Mouse (Mus musculus): ENCODE measurements around the gene Zc3h12c. TPM values are rescaled to one million over a fixed set of nuclear protein-coding genes. Genes with fewer than 3 reads are reported as not detected.
A peak's percentile ranks its signal among the peaks of the same experiment; 100 is the strongest.

Gene Zc3h12c
- polyA plus RNA-seq, 1 experiment from 2014 or later = 4.4 TPM

DNA sequence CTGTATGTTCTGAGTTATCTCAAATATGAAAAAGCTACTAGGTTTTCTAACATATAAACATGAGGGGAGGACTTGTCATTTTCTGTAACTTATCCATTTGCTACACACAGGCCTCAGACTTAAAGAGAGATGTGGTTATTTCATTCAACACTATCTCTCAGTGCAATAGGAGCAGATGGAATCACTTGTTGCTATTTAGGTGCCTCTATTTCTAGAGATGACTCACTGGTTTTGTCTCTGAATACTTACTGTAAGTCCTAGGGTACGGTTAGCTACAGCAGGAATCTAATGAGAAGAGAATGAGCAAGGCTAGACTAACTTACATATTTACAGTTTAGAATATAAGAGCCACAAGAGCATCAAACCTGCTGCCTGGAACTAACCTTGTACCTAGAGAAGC, 9.8 kb downstream of the Zc3h12c start:
- H3K27me3 ChIP-seq (replicated peaks; ENCODE audit: control insufficient read depth, insufficient read depth, low read length) = no peaks in the 10 kb centered on the region
- no peak overlapping the region for H3K27ac ChIP-seq (replicated peaks; ENCODE audit: low read depth, low read length)
- H3K9ac ChIP-seq (ENCODE audit: low read depth, low read length) = no peak overlapping the region
- 0 out of 2 replicates have a peak, but pooled peaks cover 5% of the 10 kb centered on the region for H3K9me3 ChIP-seq (ENCODE audit: control insufficient read depth, low read length)
- H3K36me3 ChIP-seq (ENCODE audit: control insufficient read depth, insufficient read depth, low read length) = no peaks in the 10 kb centered on the region
- H3K4me3 ChIP-seq (ENCODE audit: low read depth, low read length) = no peak overlapping the region
- no peaks in the 10 kb centered on the region for H3K4me1 ChIP-seq (ENCODE audit: control insufficient read depth, insufficient read depth, low read length)
- no peak overlapping the region for H3K4me2 ChIP-seq (ENCODE audit: low read depth, low read length)
- ATAC-seq (ENCODE audit: low read depth) = no peak
- WGBS = 89% methylated on average over 1 of the region's 1 CpGs
- DNase-seq (ENCODE audit: low spot score) = no peak

DNA sequence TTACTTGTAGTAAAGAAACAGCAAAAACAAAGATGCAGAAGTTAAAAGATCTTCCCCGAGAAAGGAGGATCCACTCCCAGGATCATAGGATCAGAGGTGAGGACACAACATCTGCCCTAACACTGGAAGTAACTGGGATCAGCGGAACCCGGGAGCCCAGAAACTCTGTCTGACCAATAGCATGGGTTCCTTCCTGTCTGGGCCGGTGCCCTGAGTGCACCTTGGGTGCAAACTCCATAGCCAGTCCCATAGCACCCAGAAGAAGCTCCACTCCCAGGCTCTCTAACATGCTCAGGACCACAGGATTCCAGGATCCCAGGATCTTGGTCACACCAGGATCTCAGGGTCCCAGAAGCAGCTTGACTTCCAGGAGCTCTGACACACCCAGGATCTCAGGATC, 13.0 kb downstream of the Zc3h12c start:
- Histone ChIP-seq H3K36me3 (ENCODE audit: control insufficient read depth, insufficient read depth, low read length) (no peaks in the 10 kb centered on the region), H3K4me2 (ENCODE audit: low read depth, low read length) (no peak overlapping the region), H3K9me3 (ENCODE audit: control insufficient read depth, low read length) (no peaks in the 10 kb centered on the region), H3K4me1 (ENCODE audit: control insufficient read depth, insufficient read depth, low read length) (no peaks in the 10 kb centered on the region), H3K4me3 (ENCODE audit: low read depth, low read length) (no peak overlapping the region), H3K9ac (ENCODE audit: low read depth, low read length) (no peak overlapping the region), H3K27ac (replicated peaks; ENCODE audit: low read depth, low read length) (no peak overlapping the region), H3K27me3 (replicated peaks; ENCODE audit: control insufficient read depth, insufficient read depth, low read length) (no peaks in the 10 kb centered on the region)
- no peak for ATAC-seq (ENCODE audit: low read depth)
- WGBS = 86% methylated on average over 4 of the region's 4 CpGs
- DNase-seq (ENCODE audit: low spot score) = no peak

DNA sequence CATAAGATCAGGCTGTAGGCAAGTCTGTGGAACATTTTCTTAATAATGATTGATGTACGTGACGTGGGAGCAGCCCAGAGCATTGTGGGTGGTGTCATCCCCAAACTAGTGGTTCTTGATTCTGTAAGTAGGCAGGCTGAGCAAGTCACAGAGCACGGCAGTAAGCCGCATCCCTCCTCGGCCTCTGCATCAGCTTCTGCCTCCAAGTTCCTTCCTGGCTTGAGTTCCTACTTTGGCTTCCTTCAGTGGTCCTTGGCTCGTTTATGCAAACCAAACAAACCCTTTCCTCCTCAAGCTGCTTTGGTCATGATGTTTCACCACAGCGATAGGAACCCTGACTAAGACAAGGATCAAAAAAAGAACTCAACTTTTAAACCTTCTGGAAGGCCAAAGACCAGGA, 14.1 kb downstream of the Zc3h12c start:
- no peak overlapping the region for H3K27ac ChIP-seq (replicated peaks; ENCODE audit: low read depth, low read length)
- no peak overlapping the region for H3K4me2 ChIP-seq (ENCODE audit: low read depth, low read length)
- no peak for DNase-seq (ENCODE audit: low spot score)
- 77% methylated on average over 7 of the region's 7 CpGs for WGBS
- H3K27me3 ChIP-seq (replicated peaks; ENCODE audit: control insufficient read depth, insufficient read depth, low read length) = no peaks in the 10 kb centered on the region
- H3K9ac ChIP-seq (ENCODE audit: low read depth, low read length) = no peak overlapping the region
- H3K4me3 ChIP-seq (ENCODE audit: low read depth, low read length) = no peak overlapping the region
- no peaks in the 10 kb centered on the region for H3K36me3 ChIP-seq (ENCODE audit: control insufficient read depth, insufficient read depth, low read length)
- ATAC-seq (ENCODE audit: low read depth) = no peak
- 0 out of 2 replicates have a peak, but pooled peaks cover 3% of the 10 kb centered on the region for H3K4me1 ChIP-seq (ENCODE audit: control insufficient read depth, insufficient read depth, low read length)
- H3K9me3 ChIP-seq (ENCODE audit: control insufficient read depth, low read length) = no peaks in the 10 kb centered on the region

GRCm38 (mm10) chr9:52152076-52152826, 16.1 kb downstream of the Zc3h12c start:
- WGBS = 73% methylated on average over 6 of the region's 6 CpGs

GRCm38 (mm10) chr9:52149768-52150167, 18.6 kb downstream of the Zc3h12c start:
- Histone ChIP-seq H3K4me3 (ENCODE audit: low read depth, low read length) (no peak overlapping the region), H3K36me3 (ENCODE audit: control insufficient read depth, insufficient read depth, low read length) (no peaks in the 10 kb centered on the region), H3K4me1 (ENCODE audit: control insufficient read depth, insufficient read depth, low read length) (0 out of 2 replicates have a peak, but pooled peaks cover 3% of the 10 kb centered on the region), H3K9ac (ENCODE audit: low read depth, low read length) (no peak overlapping the region), H3K27ac (replicated peaks; ENCODE audit: low read depth, low read length) (no peak overlapping the region; the same call in 1 of the 2 replicates), H3K27me3 (replicated peaks; ENCODE audit: control insufficient read depth, insufficient read depth, low read length) (no peaks in the 10 kb centered on the region), H3K4me2 (ENCODE audit: low read depth, low read length) (no peak overlapping the region), H3K9me3 (ENCODE audit: control insufficient read depth, low read length) (no peaks in the 10 kb centered on the region)
- no peak for ATAC-seq (ENCODE audit: low read depth)
- 87% methylated on average over 6 of the region's 6 CpGs for WGBS
- DNase-seq (ENCODE audit: low spot score) = no peak

More at GRCm38 (mm10) chr9:52152076-52152826, 16.1 kb downstream of the Zc3h12c start:
- Histone ChIP-seq H3K4me3 (ENCODE audit: low read depth, low read length) (no peak overlapping the region), H3K4me2 (ENCODE audit: low read depth, low read length) (no peak overlapping the region), H3K9me3 (ENCODE audit: control insufficient read depth, low read length) (no peaks in the 10 kb centered on the region), H3K9ac (ENCODE audit: low read depth, low read length) (no peak overlapping the region), H3K27ac (replicated peaks; ENCODE audit: low read depth, low read length) (no peak overlapping the region), H3K36me3 (ENCODE audit: control insufficient read depth, insufficient read depth, low read length) (no peaks in the 10 kb centered on the region), H3K4me1 (ENCODE audit: control insufficient read depth, insufficient read depth, low read length) (0 out of 2 replicates have a peak, but pooled peaks cover 3% of the 10 kb centered on the region), H3K27me3 (replicated peaks; ENCODE audit: control insufficient read depth, insufficient read depth, low read length) (no peaks in the 10 kb centered on the region)
- DNase-seq (ENCODE audit: low spot score) = no peak
- no peak for ATAC-seq (ENCODE audit: low read depth)

GRCm38 (mm10) chr9:52149286-52149685, 19.1 kb downstream of the Zc3h12c start:
- WGBS = 17% methylated on average over 4 of the region's 4 CpGs
- 0 out of 2 replicates have a peak, but pooled peaks cover 3% of the 10 kb centered on the region for H3K4me1 ChIP-seq (ENCODE audit: control insufficient read depth, insufficient read depth, low read length)
- H3K4me2 ChIP-seq (ENCODE audit: low read depth, low read length) = 0 out of 2 replicates have a peak overlapping the region, but pooled peaks have one; percentile 5
- H3K9me3 ChIP-seq (ENCODE audit: control insufficient read depth, low read length) = no peaks in the 10 kb centered on the region
- no peak overlapping the region for H3K9ac ChIP-seq (ENCODE audit: low read depth, low read length)
- H3K4me3 ChIP-seq (ENCODE audit: low read depth, low read length) = no peak overlapping the region
- no peaks in the 10 kb centered on the region for H3K27me3 ChIP-seq (replicated peaks; ENCODE audit: control insufficient read depth, insufficient read depth, low read length)
- peak; percentile 87 for DNase-seq (ENCODE audit: low spot score)
- peak; percentile 93 for ATAC-seq (ENCODE audit: low read depth)
- H3K36me3 ChIP-seq (ENCODE audit: control insufficient read depth, insufficient read depth, low read length) = no peaks in the 10 kb centered on the region
- H3K27ac ChIP-seq (replicated peaks; ENCODE audit: low read depth, low read length) = peak overlapping the region; percentile 30

DNA sequence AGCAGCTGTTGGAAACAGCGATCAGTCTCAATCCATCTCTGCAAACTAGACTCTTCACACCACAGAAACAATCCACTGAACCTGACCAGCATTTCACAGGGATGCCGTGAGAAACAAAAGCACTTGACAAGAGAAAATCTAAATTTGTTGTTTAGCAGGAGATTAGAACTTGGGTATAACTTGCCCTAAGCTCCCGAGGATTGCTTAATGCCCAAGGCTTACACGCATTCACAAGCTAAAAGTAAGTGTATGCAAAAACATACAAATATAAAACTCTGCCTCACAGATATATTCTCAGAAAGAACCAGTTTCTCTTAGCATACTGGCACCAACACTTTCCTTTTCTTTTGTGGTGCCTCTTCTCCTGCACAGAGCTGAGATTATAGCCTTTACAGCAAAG, 19.5 kb downstream of the Zc3h12c start:
- Histone ChIP-seq H3K9ac (ENCODE audit: low read depth, low read length) (no peak overlapping the region; the same call in 1 of the 2 replicates), H3K4me3 (ENCODE audit: low read depth, low read length) (no peak overlapping the region), H3K27me3 (replicated peaks; ENCODE audit: control insufficient read depth, insufficient read depth, low read length) (no peaks in the 10 kb centered on the region), H3K4me1 (ENCODE audit: control insufficient read depth, insufficient read depth, low read length) (0 out of 2 replicates have a peak, but pooled peaks cover 3% of the 10 kb centered on the region), H3K4me2 (ENCODE audit: low read depth, low read length) (no peak overlapping the region; the same call in 1 of the 2 replicates), H3K36me3 (ENCODE audit: control insufficient read depth, insufficient read depth, low read length) (peaks cover 4% of the 10 kb centered on the region; the same call in 1 of the 2 replicates), H3K9me3 (ENCODE audit: control insufficient read depth, low read length) (no peaks in the 10 kb centered on the region), H3K27ac (replicated peaks; ENCODE audit: low read depth, low read length) (peak overlapping the region; percentile 30)
- DNase-seq (ENCODE audit: low spot score) = no peak
- ATAC-seq (ENCODE audit: low read depth) = no peak
- 76% methylated on average over 4 of the region's 4 CpGs for WGBS

DNA sequence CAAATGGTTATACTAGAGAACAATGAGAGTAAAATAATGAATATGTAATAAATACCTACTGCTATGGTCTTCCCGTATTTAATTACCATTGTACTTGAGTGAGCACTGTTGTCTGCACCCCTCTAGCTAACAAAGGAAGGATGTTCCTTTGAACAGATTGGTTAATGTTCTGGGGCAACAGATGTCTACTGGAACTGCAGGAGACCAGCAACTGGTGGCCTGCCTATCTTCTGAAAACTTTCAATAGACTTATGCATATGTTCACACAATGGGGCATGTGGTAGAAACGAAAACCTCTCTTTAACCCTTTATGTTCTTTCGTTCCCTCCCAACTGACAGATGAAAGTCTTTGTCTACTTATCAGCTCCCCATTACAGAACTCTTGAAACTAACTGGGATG, 20.1 kb downstream of the Zc3h12c start:
- peaks cover 8% of the 10 kb centered on the region; the same call in 1 of the 2 replicates for H3K36me3 ChIP-seq (ENCODE audit: control insufficient read depth, insufficient read depth, low read length)
- H3K27me3 ChIP-seq (replicated peaks; ENCODE audit: control insufficient read depth, insufficient read depth, low read length) = no peaks in the 10 kb centered on the region
- peak; percentile 53 for DNase-seq (ENCODE audit: low spot score)
- H3K4me1 ChIP-seq (ENCODE audit: control insufficient read depth, insufficient read depth, low read length) = 0 out of 2 replicates have a peak, but pooled peaks cover 3% of the 10 kb centered on the region
- no peak overlapping the region for H3K4me2 ChIP-seq (ENCODE audit: low read depth, low read length)
- H3K4me3 ChIP-seq (ENCODE audit: low read depth, low read length) = no peak overlapping the region
- no peak overlapping the region for H3K9ac ChIP-seq (ENCODE audit: low read depth, low read length)
- H3K27ac ChIP-seq (replicated peaks; ENCODE audit: low read depth, low read length) = no peak overlapping the region
- H3K9me3 ChIP-seq (ENCODE audit: control insufficient read depth, low read length) = no peaks in the 10 kb centered on the region
- peak; percentile 54; the same call in 1 of the 2 replicates for ATAC-seq (ENCODE audit: low read depth)
- WGBS = 72% methylated on average over 3 of the region's 3 CpGs
